Mouse (Mus musculus) MEL (cell line): ENCODE results near the gene Spred1.

ENCODE experiments used
- CTCF ChIP-seq, 3 experiments: IDR thresholded peaks in 2 of 3; conservative IDR thresholded peaks in 1 of 3; 2 replicates each; pipeline ENCODE4 v1.5.1; 2011 to 2012; ENCODE audit warnings: low read length in 3 of 3, low read depth in 2 of 3, mild to moderate bottlenecking in 2 of 3, improper control_type of control experiment in 1 of 3, inconsistent platforms in 1 of 3, mixed read lengths in 1 of 3, moderate library complexity in 1 of 3; ENCODE audit not compliant: control insufficient read depth in 1 of 3, insufficient read depth in 1 of 3, poor library complexity in 1 of 3, severe bottlenecking in 1 of 3
- POLR2A ChIP-seq, 2 experiments: IDR thresholded peaks; 2 replicates each; pipeline ENCODE4 v1.6.1; 2011 to 2012; ENCODE audit warnings: low read length in 2 of 2, mild to moderate bottlenecking in 2 of 2, control low read depth in 1 of 2, improper control_type of control experiment in 1 of 2, low read depth in 1 of 2, moderate library complexity in 1 of 2; ENCODE audit not compliant: control insufficient read depth in 1 of 2, insufficient read depth in 1 of 2, poor library complexity in 1 of 2
- USF1 ChIP-seq: IDR thresholded peaks from 2 replicates; pipeline ENCODE4 v1.6.1; 2014; ENCODE audit warnings: low read depth, mild to moderate bottlenecking, inconsistent platforms, low read length, improper control_type of control experiment, moderate library complexity
- ZNF384 ChIP-seq: IDR thresholded peaks from 2 replicates; pipeline ENCODE4 v1.6.1; 2012; ENCODE audit warnings: low read depth, mild to moderate bottlenecking, inconsistent platforms, low read length, improper control_type of control experiment

DNA sequence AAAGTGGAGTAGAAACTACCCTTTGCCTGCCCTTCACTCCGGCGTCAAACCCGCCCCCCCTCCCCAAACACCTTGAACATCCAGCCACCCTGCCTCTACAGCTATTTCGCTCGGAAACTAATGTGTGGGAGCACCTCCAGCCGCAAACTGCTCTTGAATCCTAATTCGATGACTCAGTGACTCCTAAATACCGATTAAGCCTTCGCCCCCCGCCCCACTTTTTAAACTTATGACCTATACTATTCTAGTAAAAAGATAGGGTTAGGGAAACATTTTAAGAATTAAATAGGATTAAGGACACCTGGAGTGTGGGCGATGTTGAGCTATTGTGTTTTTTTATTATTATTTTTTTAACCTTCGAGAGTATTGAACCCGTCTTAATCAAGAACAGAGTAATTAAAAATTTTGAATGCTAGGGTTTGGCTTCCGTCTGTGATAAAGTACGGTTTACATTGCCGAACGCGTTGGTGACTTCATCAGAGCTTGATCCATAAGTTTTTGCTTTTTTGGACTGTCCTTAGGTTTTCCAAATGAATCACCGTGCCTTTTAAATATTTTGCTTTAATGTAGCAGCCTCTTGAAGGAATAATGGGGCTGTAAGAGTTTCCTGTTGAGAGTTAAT is 921 bp downstream of the Spred1 start:
- no peak for TF ChIP-seq USF1
- no peak for TF ChIP-seq CTCF (IDR thresholded peaks at IDR 0.05 in 2 of 3, conservative IDR thresholded peaks at IDR 0.05 in 1 of 3; ENCODE audit: control insufficient read depth in 1 of 3, insufficient read depth in 1 of 3, low read depth in 2 of 3, low read length in 3 of 3, poor library complexity in 1 of 3, severe bottlenecking in 1 of 3)
- TF ChIP-seq POLR2A (IDR thresholded peaks at IDR 0.05; ENCODE audit: control insufficient read depth in 1 of 2, insufficient read depth in 1 of 2, low read depth in 1 of 2, low read length in 2 of 2, poor library complexity in 1 of 2) = no peak
- TF ChIP-seq ZNF384 = no peak
